Mouse (Mus musculus): ENCODE data around the gene Nat8f5.
"Not testable (repeated sequence)": the region's sequence is repeated elsewhere in the genome, so short reads cannot be mapped to it uniquely, and the experiment has no call there.

The Nat8f5 gene

DNA sequence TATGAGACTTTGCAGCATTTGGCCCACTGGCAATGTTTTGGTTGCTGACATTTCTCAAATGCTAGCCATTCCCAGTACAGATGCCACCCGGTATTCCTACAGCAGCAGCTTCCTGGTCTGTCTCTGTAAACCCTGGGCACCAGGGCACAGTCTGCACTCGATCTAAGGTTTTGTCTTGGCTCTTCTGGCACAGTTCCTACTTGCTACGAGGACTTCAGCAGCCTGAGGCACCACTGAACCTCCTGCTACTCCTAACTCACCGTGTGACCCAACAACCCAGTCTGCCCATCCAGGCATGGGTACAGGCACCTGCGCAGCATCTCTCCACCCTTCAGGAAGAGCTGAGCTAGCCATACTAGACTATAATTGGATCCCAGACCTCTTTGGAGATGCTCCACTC lies 15.3 kb upstream of the Nat8f5 start:
- DNase-seq (ENCODE audit: low read depth, low spot score), result not testable (repeated sequence)

- not testable (repeated sequence) for DNase-seq (ENCODE audit: low read depth, low spot score)
Observed at GRCm38 (mm10) chr6:85835104-85835503, 14.3 kb upstream of the Nat8f5 start.

GRCm38 (mm10) chr6:85834504-85835100 lies 13.8 kb upstream of the Nat8f5 start:
- DNase-seq (ENCODE audit: low read depth, low spot score), result not testable (repeated sequence)

- DNase-seq (ENCODE audit: low read depth, low spot score), result no peak
Observed at GRCm38 (mm10) chr6:85831796-85832321, 11.1 kb upstream of the Nat8f5 start, which contains the start of gene Nat8. Nat8 (minus strand) TSS chr6:85832082.

GRCm38 (mm10) chr6:85829462-85829861 lies 8.7 kb upstream of the Nat8f5 start:
- no peak for DNase-seq (ENCODE audit: low read depth, low spot score)

DNA sequence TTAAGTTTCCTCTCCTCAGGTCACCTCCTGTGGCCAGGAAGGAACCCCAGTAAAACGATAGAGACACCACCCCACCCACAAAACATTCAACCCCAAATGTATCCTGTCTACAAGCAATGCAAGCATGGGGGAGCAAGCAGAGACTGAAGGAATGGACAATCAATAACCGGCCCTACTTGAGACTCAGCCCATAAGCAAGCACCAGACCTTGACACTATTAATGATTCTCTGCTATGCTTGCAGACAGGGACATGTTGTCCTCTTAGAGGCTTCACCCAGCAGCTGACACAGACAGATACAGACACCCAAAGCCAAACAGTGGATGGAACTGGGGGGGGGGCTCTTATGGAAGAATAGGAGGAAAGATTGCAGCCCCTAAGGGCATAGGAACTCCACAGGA lies 5.1 kb upstream of the Nat8f5 start:
- DNase-seq (ENCODE audit: low read depth, low spot score), result no peak

GRCm38 (mm10) chr6:85823382-85824090 lies 2.8 kb upstream of the Nat8f5 start:
- no peak for DNase-seq (ENCODE audit: low read depth, low spot score)

GRCm38 (mm10) chr6:85822286-85822685 lies 1.5 kb upstream of the Nat8f5 start:
- DNase-seq (ENCODE audit: low read depth, low spot score), result no peak

DNA sequence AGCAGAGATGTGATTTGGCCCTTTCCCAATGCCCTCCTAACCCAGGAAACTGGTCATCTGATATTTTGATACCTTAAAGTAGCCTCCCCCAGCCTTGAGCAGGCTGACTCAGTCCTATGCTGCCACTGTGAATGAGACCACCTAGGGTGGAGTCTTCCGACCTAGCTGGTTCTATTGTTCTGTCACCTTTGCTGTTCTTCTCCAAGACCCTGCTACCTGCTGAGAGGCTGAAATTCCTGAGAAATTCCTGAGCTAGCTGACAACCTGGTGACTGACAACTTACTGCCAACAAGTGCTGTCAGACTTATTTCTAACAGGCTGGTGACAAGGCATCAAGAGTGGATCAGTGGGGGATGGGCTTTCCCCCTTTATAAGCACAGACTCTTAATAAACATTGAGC lies 2.4 kb downstream of the Nat8f5 start:
- no peak for DNase-seq (ENCODE audit: low read depth, low spot score)

DNA sequence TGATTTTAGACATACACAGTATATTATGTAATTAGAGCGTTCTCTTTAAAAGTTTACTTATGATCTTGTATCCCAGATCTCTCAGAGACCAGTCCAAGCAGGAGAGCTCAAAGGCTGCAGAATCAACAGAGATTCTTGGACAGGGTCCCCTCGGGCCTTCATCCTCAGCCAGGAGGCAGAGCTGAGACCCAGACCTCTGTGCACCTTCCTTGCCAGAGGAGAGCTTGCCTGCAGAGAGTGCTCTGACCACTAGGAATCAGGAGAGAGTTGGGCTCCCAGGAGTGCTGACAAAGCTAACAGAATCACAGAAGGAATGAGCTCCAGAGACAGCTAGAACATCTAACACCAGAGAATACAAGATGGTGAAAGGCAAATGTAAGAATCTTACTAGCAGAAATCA lies 7.4 kb downstream of the Nat8f5 start:
- no peak for DNase-seq (ENCODE audit: low read depth, low spot score)

- not testable (repeated sequence) for DNase-seq (ENCODE audit: low read depth, low spot score)
Observed at GRCm38 (mm10) chr6:85810942-85811537, 9.7 kb downstream of the Nat8f5 start.

DNA sequence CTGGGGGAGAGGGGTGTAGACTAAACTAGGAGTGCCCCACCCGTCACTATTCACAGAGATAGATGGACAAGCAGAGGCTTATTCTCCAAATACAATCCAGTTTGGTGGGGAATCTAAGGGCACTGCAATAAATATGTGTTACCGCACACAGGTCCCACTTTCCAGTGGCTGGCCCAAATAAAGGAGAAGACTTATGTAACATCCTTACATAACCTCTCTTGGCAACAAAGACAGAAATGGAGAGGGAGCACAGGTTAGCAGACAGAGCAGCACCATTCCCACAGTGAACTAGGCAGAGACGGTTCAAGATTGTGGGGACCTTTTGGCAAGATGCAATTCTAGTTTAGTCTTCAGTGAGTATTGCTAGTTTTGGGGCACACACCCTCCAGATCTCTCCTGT lies 10.3 kb downstream of the Nat8f5 start:
- DNase-seq (ENCODE audit: low read depth, low spot score), result not testable (repeated sequence)

DNA sequence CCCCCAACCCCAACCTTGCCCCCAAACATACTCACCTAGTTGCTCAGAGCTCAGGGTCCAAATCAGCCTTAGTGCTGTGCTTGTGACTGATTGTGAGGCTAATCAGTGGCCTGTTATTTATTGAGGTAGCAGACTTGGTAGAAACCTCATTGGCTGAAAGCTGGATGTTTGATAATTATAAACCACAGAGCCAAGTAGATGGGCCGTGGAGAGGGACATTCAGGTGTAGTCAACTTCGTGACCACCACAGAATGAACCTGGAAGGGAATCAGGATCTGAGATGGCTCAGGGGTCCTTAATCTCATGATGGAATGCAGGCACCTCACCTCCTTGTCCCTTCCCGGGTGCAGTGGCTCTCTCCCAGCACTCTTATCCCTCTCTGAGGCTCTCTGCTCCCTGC lies 11.0 kb downstream of the Nat8f5 start:
- not testable (repeated sequence) for DNase-seq (ENCODE audit: low read depth, low spot score)

- DNase-seq (ENCODE audit: low read depth, low spot score), result not testable (repeated sequence)
Observed at GRCm38 (mm10) chr6:85803180-85803579, 17.6 kb downstream of the Nat8f5 start.
